Mouse (Mus musculus) embryonic fibroblast, embryonic 13.5 days (primary cell): ENCODE data around the gene Dlg2.

Experiments
- CTCF ChIP-seq: IDR thresholded peaks from 2 replicates; pipeline ENCODE4 v1.5.1; 2011; ENCODE audit warnings: mild to moderate bottlenecking, control low read depth, low read length, moderate library complexity, borderline replicate concordance; ENCODE audit not compliant: insufficient read depth
- POLR2A ChIP-seq: IDR thresholded peaks from 2 replicates; pipeline ENCODE4 v1.6.1; 2011; ENCODE audit warnings: low read depth, mild to moderate bottlenecking, control low read depth, low read length, moderate library complexity

DNA sequence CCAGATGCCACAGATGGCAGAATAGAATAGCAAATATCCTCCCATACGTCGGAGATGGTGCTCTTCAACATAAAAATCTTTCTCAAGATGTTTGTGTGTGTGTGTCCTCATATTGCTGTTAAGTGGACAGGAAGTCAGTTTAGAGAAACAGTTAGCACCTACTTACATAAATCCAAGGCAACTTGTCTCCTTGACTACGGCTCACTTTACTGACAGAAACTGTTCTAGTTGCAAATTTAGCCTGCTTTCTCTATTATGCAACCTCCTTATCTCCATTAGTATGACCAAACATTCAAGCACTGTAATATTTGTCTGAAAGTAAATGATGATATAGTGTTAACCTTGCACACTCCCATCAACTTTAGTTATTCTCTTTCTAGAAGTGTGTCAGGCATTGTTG is 905.8 kb downstream of the Dlg2 start:
- no peak for TF ChIP-seq CTCF
- TF ChIP-seq POLR2A = no peak
